Mouse (Mus musculus) brain, embryonic 14.5 days (tissue): ENCODE measurements around the gene Chmp4b. TPM values are rescaled to one million over a fixed set of nuclear protein-coding genes. Genes with fewer than 3 reads are reported as not detected.

ENCODE experiments used
- DNase-seq: peaks from one replicate; pipeline ENCODE4 v3.0.0-alpha.2; 2011; ENCODE audit warnings: low read depth
- CTCF ChIP-seq: fragments of 200-500 bp; IDR thresholded peaks from 2 replicates; pipeline ENCODE4 v1.5.1; 2012; ENCODE audit warnings: inconsistent platforms, mild to moderate bottlenecking, moderate library complexity, borderline replicate concordance; ENCODE audit not compliant: insufficient read depth, insufficient read length; ENCODE audit errors: extremely low read depth
- POLR2A ChIP-seq: fragments of 200-500 bp; IDR thresholded peaks from 2 replicates; pipeline ENCODE4 v1.6.1; 2012; ENCODE audit warnings: mild to moderate bottlenecking, inconsistent platforms, borderline replicate concordance; ENCODE audit not compliant: poor library complexity, insufficient read depth, insufficient read length, severe bottlenecking; ENCODE audit errors: extremely low read depth
- polyA plus RNA-seq: library from polyadenylated mRNA; depleted of rRNA; stranded (reverse); fragments of >200 nt; gene quantifications from 2 replicates; pipeline ENCODE4 v1.2.3, GENCODE M21; 2012; rRNA removed

Gene Chmp4b
- polyA plus RNA-seq, 1 experiment, result 214 TPM

- TF ChIP-seq CTCF (no peak), POLR2A (no peak)
- no peak for DNase-seq
Measured at GRCm38 (mm10) chr2:154738621-154739020, 87.1 kb downstream of the Chmp4b start.

GRCm38 (mm10) chr2:154742911-154743819 lies 91.7 kb downstream of the Chmp4b start:
- TF ChIP-seq POLR2A, result no peak
- no peak for TF ChIP-seq CTCF
- no peak for DNase-seq

- TF ChIP-seq POLR2A, result no peak
- TF ChIP-seq CTCF, result no peak
- no peak for DNase-seq
Measured at GRCm38 (mm10) chr2:154743915-154744314, 92.4 kb downstream of the Chmp4b start.

Other genes starting within 250 kb of the Chmp4b start
- gene Snta1, start 243.6 kb upstream of the Chmp4b start, polyA plus RNA-seq, result 9.9 and 11.6 TPM in 2 replicates
- 46.3 and 51.1 TPM in 2 replicates for gene Cbfa2t2, start 215.2 kb upstream of the Chmp4b start, polyA plus RNA-seq
- gene 1700003F12Rik, start 104.6 kb upstream of the Chmp4b start, polyA plus RNA-seq, result 0.40 and 0.66 TPM in 2 replicates
- 0.08 TPM in 1 of 2 replicates, not detected in the other for gene Actl10, start 99.9 kb upstream of the Chmp4b start, polyA plus RNA-seq
- 11.6 and 22.0 TPM in 2 replicates for gene Necab3, start 92.8 kb upstream of the Chmp4b start, polyA plus RNA-seq
- 15.0 and 19.5 TPM in 2 replicates for gene E2f1, start 81.8 kb upstream of the Chmp4b start, polyA plus RNA-seq
- 11.4 and 12.5 TPM in 2 replicates for gene Pxmp4, start 48.0 kb upstream of the Chmp4b start, polyA plus RNA-seq
- 17.6 and 18.7 TPM in 2 replicates for gene Zfp341, start 38.4 kb upstream of the Chmp4b start, polyA plus RNA-seq
- 0.22 and 0.69 TPM in 2 replicates for gene 4930519P11Rik, start 38.3 kb upstream of the Chmp4b start, polyA plus RNA-seq
- gene Gm14214, start 118.3 kb downstream of the Chmp4b start, polyA plus RNA-seq, result not detected in 2 replicates
- gene Raly, start 139.4 kb downstream of the Chmp4b start, polyA plus RNA-seq, result 253 and 290 TPM in 2 replicates
- gene a, start 139.7 kb downstream of the Chmp4b start, polyA plus RNA-seq, result 4.1 and 6.5 TPM in 2 replicates
- gene Eif2s2, start 241.2 kb downstream of the Chmp4b start, polyA plus RNA-seq, result 43.0 and 58.8 TPM in 2 replicates